Mouse (Mus musculus) G1E (cell line): ENCODE measurements around the gene Rasa3. TPM values are rescaled to one million over a fixed set of nuclear protein-coding genes. Genes with fewer than 3 reads are reported as not detected.

ENCODE experiments used
- ATAC-seq: 2 replicates; pipeline ENCODE4 v1.8.0; 2016; ENCODE audit warnings: mild to moderate bottlenecking; ENCODE audit not compliant: insufficient number of reproducible peaks, poor library complexity, low FRiP score, severe bottlenecking; ENCODE audit errors: extremely low read depth
- DNase-seq: peaks from one replicate; pipeline ENCODE4 v3.0.0; 2012; ENCODE audit warnings: low spot score
- H3K27me3 ChIP-seq: 2 replicates; pipeline ENCODE4 v1.6.1; 2012; ENCODE audit warnings: mild to moderate bottlenecking, low read length, inconsistent platforms; ENCODE audit not compliant: insufficient read depth
- H3K36me3 ChIP-seq: replicated peaks from 2 replicates; pipeline ENCODE3; 2012; ENCODE audit warnings: mild to moderate bottlenecking, inconsistent platforms
- H3K4me1 ChIP-seq: 2 replicates; pipeline ENCODE4 v1.6.1; 2012; ENCODE audit warnings: low read depth, low read length, inconsistent platforms, mixed read lengths; ENCODE audit not compliant: insufficient read depth
- H3K4me3 ChIP-seq: 2 replicates; pipeline ENCODE4 v1.5.1; 2012; ENCODE audit warnings: low read depth, mild to moderate bottlenecking, inconsistent platforms, low read length, moderate library complexity, mixed read lengths
- H3K9me3 ChIP-seq: replicated peaks from 2 replicates; pipeline ENCODE4 v1.6.1; 2012; ENCODE audit warnings: inconsistent platforms
- CTCF ChIP-seq: IDR thresholded peaks from 2 replicates; pipeline ENCODE4 v1.5.1; 2012; ENCODE audit warnings: low read depth, low read length, inconsistent platforms, mixed read lengths
- GATA1 ChIP-seq: IDR thresholded peaks from 2 replicates; pipeline ENCODE4 v1.6.1; 2012; ENCODE audit warnings: borderline replicate concordance, low read length, inconsistent platforms, mixed read lengths
- GATA2 ChIP-seq: IDR thresholded peaks from 2 replicates; pipeline ENCODE4 v1.6.1; 2012; ENCODE audit warnings: low read depth, low read length, inconsistent platforms, borderline replicate concordance
- POLR2AphosphoS5 ChIP-seq: IDR thresholded peaks from 2 replicates; pipeline ENCODE4 v1.6.1; 2012; ENCODE audit warnings: low read depth, low read length, inconsistent platforms; ENCODE audit not compliant: insufficient replicate concordance
- TAL1 ChIP-seq: conservative IDR thresholded peaks from 2 replicates; pipeline ENCODE4 v1.6.1; 2012; ENCODE audit warnings: low read depth, low read length, inconsistent platforms, mixed read lengths
- polyA plus RNA-seq: library from polyadenylated mRNA; stranded (reverse); fragments of >175 nt; gene quantifications from 2 replicates; pipeline ENCODE4 v1.2.3, GENCODE M21; 2012
- total RNA-seq, 2 experiments: library from RNA; stranded (forward) in 1 of 2; stranded (reverse) in 1 of 2; fragments of 200-1000 nt in 1 of 2; fragments of >200 nt in 1 of 2; fragmentation: Nextera tagmentation in 1 of 2; gene quantifications; 2 replicates each; pipeline ENCODE4 v1.2.3; 2014 to 2017

Gene Rasa3
- total and polyA plus RNA-seq, 3 experiments: 0.02 to 0.11 TPM; not detected in 1

DNA sequence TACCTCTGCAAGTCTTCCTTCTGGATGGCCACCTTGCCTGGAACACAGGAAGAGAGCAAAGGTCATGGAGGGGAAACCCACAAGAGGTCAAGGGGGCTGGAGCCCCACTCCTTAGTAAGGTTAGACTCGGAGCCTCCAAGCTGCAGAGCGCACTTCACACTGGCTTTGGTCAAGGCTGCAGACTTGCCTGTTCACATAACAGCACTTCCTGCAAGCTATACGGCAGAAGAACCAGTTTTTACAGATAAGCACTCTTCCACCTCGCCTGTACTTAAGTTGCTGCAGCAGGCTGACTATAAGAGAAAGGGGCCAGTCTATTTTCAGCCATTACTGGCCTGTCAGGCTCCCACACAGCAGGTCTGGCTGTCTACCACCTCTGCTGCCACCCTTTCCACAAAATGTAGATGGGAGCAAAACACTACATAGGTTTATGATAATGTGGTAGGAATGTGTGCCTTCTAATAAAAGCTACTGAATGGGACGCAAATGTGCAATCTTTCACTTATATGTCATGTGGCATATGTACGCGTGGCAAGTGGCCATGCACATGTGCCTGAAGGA, 71.4 kb downstream of the Rasa3 start:
- Histone ChIP-seq H3K4me1 (no peaks in the 10 kb centered on the region), H3K27me3 (no peaks in the 10 kb centered on the region), H3K4me3 (no peak overlapping the region), H3K36me3 (no peaks in the 10 kb centered on the region), H3K9me3 (no peaks in the 10 kb centered on the region)
- no peak for ATAC-seq
- DNase-seq: no peak
- no peak for TF ChIP-seq POLR2AphosphoS5
- TF ChIP-seq TAL1: no peak

DNA sequence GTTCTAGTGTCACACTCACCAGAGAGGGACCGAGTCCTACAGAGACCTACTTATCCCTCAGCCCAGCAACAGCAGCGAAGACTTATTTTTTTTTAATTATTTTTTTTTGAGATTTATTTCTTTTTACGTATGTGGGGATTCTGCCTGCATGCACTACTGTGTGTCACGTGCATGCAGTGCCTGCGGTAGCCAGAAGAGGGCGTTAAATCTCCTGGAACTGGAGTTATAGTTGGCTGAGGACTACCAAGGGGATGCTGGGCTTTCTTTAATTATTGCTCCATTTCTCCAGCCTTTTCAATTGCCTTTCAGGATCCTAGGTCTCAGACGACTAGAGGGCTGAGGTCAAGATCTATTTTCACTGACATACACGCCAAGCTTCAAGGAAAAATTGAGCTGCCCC, 74.8 kb downstream of the Rasa3 start:
- Histone ChIP-seq H3K4me1 (peaks cover 5% of the 10 kb centered on the region; the same call in 1 of the 2 replicates), H3K27me3 (no peaks in the 10 kb centered on the region), H3K4me3 (no peak overlapping the region), H3K36me3 (no peaks in the 10 kb centered on the region), H3K9me3 (no peaks in the 10 kb centered on the region)
- no peak for DNase-seq
- no peak for ATAC-seq
- TF ChIP-seq POLR2AphosphoS5 (no peak), GATA2 (no peak), CTCF (no peak), TAL1 (no peak), GATA1 (no peak)

DNA sequence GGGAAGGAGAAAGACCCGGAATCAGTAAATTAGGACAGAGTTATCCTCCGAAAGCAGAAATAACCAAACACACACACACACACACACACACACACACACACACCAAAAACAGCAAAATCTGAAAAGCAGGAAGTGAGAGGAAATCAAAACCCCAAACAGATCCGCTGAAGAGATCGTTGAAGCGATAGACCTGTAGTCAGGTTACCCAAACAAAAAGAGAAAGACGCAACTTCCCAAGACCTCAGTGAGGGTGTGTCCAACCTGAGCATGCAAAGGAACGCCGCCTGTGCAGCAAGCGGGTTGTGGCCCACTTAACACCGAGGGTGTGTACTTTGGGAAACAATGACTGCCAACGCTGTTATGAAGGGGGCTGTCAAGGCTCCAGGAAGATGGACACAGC, 76.2 kb downstream of the Rasa3 start:
- Histone ChIP-seq H3K4me3 (no peak overlapping the region), H3K27me3 (no peaks in the 10 kb centered on the region), H3K36me3 (no peaks in the 10 kb centered on the region), H3K4me1 (peaks cover 5% of the 10 kb centered on the region; the same call in 1 of the 2 replicates), H3K9me3 (no peaks in the 10 kb centered on the region)
- TF ChIP-seq GATA2 (no peak), GATA1 (no peak), POLR2AphosphoS5 (no peak), CTCF (no peak), TAL1 (no peak)
- DNase-seq (no peak), ATAC-seq (no peak)

DNA sequence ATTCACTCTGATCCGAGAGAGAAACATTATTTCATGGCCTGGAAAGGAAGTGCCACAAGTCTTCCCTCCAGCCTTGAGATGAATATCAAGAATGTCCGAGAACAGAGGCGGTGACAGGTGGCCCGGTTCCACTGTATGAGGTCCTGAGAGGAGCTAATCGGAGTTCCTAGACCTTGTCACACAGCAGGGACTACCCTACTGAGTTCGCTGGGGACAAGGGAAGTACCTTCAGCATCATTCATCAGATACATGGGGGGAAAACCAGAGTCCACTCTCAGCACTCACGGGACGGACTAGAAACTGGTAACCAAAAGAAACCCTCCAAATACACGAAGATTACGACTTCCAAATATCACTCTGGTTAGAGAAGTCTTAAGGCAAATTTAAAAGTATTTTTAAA, 76.7 kb downstream of the Rasa3 start:
- ATAC-seq (no peak), DNase-seq (no peak)
- H3K4me3 ChIP-seq: no peak overlapping the region
- H3K4me1 ChIP-seq: peaks cover 5% of the 10 kb centered on the region; the same call in 1 of the 2 replicates
- no peak for TF ChIP-seq TAL1
- TF ChIP-seq CTCF: no peak
- no peak for TF ChIP-seq POLR2AphosphoS5
- no peak for TF ChIP-seq GATA2
- no peak for TF ChIP-seq GATA1
- no peaks in the 10 kb centered on the region for H3K9me3 ChIP-seq
- no peaks in the 10 kb centered on the region for H3K36me3 ChIP-seq
- no peaks in the 10 kb centered on the region for H3K27me3 ChIP-seq

DNA sequence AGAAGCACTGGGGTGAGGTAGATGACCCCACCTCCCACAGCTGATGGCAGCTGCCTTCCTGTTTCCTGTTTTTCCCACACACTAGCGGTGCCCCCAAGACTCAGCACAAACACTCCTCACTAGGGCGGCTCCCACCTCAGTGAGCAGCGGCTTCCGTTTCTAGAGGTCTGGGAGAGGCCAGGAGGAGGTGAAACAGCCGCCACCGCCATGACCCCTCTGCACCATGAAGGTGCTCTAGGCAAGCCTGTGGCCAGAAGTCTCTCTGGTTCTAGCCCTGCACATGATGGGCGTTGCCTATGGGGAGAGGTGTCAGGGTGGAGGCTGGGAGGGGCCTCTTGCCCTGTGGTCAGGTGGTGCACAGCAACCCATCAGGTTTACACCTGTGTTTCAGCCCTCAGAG, 77.2 kb downstream of the Rasa3 start:
- no peaks in the 10 kb centered on the region for H3K9me3 ChIP-seq
- no peak for DNase-seq
- no peak for TF ChIP-seq CTCF
- TF ChIP-seq GATA2: no peak
- TF ChIP-seq TAL1: no peak
- TF ChIP-seq GATA1: no peak
- no peak for TF ChIP-seq POLR2AphosphoS5
- H3K27me3 ChIP-seq: no peaks in the 10 kb centered on the region
- no peak overlapping the region for H3K4me3 ChIP-seq
- no peaks in the 10 kb centered on the region for H3K36me3 ChIP-seq
- peaks cover 7% of the 10 kb centered on the region; the same call in 1 of the 2 replicates for H3K4me1 ChIP-seq
- ATAC-seq: peak; percentile 15; the same call in 1 of the 2 replicates

DNA sequence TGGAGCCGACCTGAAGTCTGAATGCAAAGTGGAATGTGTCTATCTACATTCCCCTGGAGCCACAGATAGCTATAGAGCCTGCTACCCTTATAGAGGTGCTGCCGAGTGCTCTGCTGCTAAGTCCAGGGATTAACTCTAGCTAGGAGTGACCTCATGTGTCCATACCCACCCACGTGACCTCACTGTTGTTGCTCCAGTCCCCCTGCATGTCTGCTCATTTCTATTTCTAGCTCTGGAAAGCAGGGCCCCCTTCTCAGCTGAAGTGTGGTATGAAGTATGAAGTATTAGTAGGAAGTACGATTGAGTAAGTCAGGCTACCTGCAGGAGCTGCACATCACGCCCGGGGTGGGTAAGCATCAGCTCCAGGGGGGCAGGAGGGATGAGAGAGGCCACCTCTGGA, 79.6 kb downstream of the Rasa3 start:
- DNase-seq (no peak), ATAC-seq (no peak)
- Histone ChIP-seq H3K36me3 (no peaks in the 10 kb centered on the region), H3K27me3 (no peaks in the 10 kb centered on the region), H3K4me3 (no peak overlapping the region), H3K9me3 (no peaks in the 10 kb centered on the region), H3K4me1 (peaks cover 14% of the 10 kb centered on the region)
- no peak for TF ChIP-seq GATA1
- no peak for TF ChIP-seq CTCF
- TF ChIP-seq GATA2: no peak
- no peak for TF ChIP-seq TAL1
- TF ChIP-seq POLR2AphosphoS5: no peak

DNA sequence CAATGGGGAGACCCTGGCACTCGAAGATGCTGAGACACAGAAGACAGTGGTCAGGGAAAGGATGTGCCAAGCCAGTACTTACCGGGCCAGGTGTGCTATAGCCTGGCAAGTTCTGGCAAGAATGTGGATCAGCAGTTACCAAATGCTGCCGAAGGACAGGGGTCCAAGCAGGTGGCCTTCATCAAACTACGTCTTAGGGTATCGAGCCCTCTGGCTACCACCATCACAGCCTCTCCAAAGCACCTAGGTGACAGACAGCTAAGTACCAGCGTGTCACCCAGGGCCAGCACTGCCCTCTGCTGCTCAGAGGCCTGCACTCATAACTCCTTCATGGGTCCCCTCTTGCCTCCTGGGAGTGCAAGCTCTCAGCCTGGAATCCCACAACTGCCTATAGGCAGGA, 81.5 kb downstream of the Rasa3 start:
- no peak for ATAC-seq
- peaks cover 14% of the 10 kb centered on the region for H3K4me1 ChIP-seq
- TF ChIP-seq CTCF (no peak), GATA1 (no peak), POLR2AphosphoS5 (no peak), TAL1 (no peak), GATA2 (no peak)

More for the DNA sequence above, 81.5 kb downstream of the Rasa3 start:
- H3K9me3 ChIP-seq: no peaks in the 10 kb centered on the region
- H3K27me3 ChIP-seq: no peaks in the 10 kb centered on the region
- no peak overlapping the region for H3K4me3 ChIP-seq
- no peak for DNase-seq
- no peaks in the 10 kb centered on the region for H3K36me3 ChIP-seq
